Mouse (Mus musculus): ENCODE results near the gene Cbll1. TPM values are rescaled to one million over a fixed set of nuclear protein-coding genes. Genes with fewer than 3 reads are reported as not detected.

Gene Cbll1
- total RNA-seq (2021): 10 to 100 TPM; 23.7 to 27.1 TPM
- long read RNA-seq, experiment 1, transcript Cbll1-203 (6 exons, 3,900 nt): major isoform, 7 of 15 reads
- long read RNA-seq, experiment 1, partial matches to known transcripts: 1 of 15 reads
- long read RNA-seq, experiment 1, other reads (novel, unspliced or antisense): 5 of 15 reads
- long read RNA-seq, experiment 2, transcript Cbll1-203 (6 exons, 3,900 nt): major isoform, 9 of 16 reads
- long read RNA-seq, experiment 2, partial matches to known transcripts: 0 of 16 reads
- long read RNA-seq, experiment 2, other reads (novel, unspliced or antisense): 4 of 16 reads

DNA sequence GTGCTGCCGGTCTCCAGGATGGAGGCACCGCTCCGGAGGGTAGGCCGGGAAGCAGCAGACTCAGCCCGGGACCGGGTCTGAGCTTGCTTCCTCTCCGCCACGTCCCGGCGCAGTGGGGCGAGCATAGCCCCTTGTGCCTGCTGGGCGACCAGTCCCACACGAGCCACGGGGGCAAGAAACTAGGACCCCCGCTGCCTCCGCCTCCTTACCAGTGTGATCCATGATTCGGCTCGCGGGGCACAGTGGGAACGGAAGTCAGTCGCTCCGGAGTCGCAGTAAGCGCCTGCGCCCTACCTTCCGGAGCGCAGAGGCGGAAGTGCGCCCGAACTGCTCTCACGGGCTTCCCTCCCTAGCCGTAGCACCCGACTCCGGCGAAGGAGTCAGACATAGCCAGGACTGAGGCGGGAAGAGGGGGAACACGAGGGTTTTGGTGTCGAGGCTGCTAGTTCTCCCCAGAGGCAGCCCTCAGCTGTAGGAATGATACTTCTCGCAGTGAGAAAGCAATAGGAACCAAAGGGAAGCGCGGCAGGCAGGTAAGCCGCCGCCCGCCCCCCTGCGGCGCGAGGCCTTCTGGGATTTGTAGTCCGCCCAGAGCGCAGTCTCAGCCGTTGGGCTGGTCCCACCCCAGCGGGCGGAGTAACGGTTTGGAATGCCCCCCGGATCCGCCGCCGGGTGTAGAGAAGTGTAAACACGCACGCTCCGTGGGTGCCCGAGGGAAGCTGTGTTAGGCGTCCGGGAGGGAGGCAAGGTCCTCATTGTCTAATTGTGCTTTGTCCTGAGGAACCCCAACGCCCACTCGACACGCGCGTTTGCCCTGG lies at the start of gene Cbll1:
Cbll1 (minus strand) TSS at position 303 of the 818 bp plus-strand sequence.
- peak; percentile 95 to 96 for DNase-seq (ENCODE audit: low spot score in 2 of 2)
- no peak for TF ChIP-seq CTCF (conservative IDR thresholded peaks at IDR 0.05)
- Histone ChIP-seq H3K27ac (peak within 1 kb of the TSS; percentile 98), H3K4me3 (peak within 1 kb of the TSS; percentile 100)

DNA sequence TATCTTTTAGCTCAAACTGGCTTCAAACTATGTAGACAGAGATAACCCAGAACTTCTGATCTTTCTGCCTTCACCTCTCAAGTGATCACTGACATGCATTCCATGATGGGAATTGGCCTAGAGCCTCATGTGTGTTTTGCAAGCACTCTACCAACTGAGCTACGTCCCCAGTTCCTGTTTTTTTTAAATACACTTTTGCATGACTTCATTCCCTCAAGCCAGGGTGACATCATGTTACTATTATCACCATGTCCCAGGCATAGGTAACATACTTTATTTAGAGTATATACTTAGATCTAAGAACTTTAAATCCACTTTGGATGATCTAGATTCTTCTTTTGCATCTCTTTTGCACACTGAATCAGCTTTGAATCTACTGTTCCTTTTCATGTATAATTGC lies 46.6 kb upstream of the Cbll1 start:
- Histone ChIP-seq H3K4me3 (no peak overlapping the region), H3K27ac (no peak overlapping the region)
- TF ChIP-seq CTCF (conservative IDR thresholded peaks at IDR 0.05): no peak
- DNase-seq (ENCODE audit: low spot score in 2 of 2): no peak

DNA sequence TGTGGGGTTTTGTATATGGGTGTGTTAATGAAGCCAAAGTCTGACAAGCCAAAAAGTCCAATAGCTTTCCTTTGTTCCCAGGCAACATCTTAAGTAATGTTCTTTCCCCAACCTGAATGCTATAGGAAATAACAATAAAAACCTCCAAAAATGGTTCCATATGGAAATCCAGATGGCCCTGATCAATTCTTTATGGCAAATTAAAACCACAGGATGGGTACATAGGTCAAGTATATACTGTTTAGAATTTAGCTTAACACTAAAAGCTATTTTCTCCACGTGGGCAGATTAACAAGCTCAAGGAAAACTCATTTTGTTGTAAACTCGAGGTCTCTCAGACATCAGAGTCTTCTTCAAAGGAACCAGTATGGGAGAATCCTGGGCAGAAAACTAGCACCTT lies 45.8 kb upstream of the Cbll1 start:
- TF ChIP-seq CTCF (conservative IDR thresholded peaks at IDR 0.05): no peak
- no peak overlapping the region for H3K27ac ChIP-seq
- H3K4me3 ChIP-seq: no peak overlapping the region
- DNase-seq (ENCODE audit: low spot score in 2 of 2): no peak

DNA sequence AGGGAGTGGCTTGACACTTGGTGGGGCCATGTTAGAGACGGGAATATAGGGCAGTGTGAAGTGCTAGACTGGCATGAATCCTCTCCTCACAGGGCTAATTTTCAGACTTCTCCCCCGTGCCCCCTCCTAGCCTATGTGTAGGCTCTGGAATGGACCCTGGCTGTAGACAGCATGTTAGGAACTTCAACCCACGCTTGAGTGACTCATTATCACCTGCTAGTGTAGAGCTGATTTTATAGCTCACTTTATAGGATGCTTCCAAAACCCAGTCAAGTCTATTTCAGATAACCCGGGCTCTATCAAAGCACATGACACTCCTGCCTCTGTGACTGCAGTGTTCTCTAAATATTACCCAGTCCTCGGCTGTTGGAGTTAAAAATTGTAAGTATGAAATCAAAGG lies 42.1 kb upstream of the Cbll1 start:
- Histone ChIP-seq H3K27ac (no peak overlapping the region), H3K4me3 (no peak overlapping the region)
- no peak for DNase-seq (ENCODE audit: low spot score in 2 of 2)
- TF ChIP-seq CTCF (conservative IDR thresholded peaks at IDR 0.05): no peak

DNA sequence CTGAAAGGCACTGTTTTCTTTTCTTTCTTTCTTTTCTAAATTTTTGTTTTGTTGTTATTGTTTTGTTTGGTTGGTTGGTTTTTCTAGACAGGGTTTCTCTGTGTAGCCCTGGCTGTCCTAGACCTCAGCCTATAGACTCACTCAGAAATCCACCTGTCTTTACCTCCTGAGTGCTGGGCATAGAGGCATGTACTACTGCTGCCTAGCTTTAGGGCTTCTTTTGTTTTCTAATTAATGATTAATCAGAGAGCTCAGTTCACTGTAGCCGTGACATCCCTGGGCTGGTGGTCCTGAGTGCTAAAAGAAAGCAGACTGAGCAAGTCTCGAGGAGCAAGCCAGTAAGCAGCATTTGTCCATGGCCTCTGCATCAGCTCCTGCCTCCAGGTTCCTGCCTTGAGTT lies 40.4 kb upstream of the Cbll1 start:
- no peak overlapping the region for H3K27ac ChIP-seq
- DNase-seq (ENCODE audit: low spot score in 2 of 2): no peak
- no peak overlapping the region for H3K4me3 ChIP-seq
- no peak for TF ChIP-seq CTCF (conservative IDR thresholded peaks at IDR 0.05)

DNA sequence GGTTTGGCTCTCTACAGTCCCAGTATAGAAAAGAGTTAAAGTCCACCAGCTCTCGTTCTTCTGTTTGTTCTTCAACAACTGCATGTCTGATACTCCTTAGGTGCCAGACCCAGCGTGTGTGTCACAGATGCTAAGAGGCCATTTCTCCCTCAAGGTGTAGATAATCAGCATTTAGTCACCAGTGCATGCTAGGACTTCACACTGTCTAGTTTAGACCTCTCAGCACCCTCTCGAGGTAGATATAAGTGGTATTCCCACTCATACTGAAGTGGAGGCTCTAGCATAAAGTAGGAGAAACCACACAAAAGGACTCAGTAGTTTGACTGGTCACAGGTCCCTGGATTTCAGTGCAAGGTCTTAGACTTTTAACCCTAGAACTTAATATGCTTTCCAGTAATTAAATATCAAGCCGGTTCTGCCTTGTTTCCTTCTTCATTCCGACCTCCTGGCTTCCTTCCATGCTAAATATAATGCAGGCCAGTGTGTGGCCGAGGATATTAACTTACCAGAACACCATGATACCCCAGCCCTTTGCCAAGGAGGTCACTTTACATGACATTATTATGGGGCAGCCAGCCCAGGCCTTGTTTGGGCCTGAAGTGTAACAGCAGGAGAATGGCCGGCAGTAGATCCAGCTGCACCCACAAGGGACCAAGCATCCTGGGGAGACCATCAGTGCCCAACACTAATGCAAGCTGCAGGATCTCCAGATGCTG lies 38.3 kb upstream of the Cbll1 start:
- no peak for TF ChIP-seq CTCF (conservative IDR thresholded peaks at IDR 0.05)
- no peak overlapping the region for H3K27ac ChIP-seq
- no peak for DNase-seq (ENCODE audit: low spot score in 2 of 2)
- H3K4me3 ChIP-seq: no peak overlapping the region

DNA sequence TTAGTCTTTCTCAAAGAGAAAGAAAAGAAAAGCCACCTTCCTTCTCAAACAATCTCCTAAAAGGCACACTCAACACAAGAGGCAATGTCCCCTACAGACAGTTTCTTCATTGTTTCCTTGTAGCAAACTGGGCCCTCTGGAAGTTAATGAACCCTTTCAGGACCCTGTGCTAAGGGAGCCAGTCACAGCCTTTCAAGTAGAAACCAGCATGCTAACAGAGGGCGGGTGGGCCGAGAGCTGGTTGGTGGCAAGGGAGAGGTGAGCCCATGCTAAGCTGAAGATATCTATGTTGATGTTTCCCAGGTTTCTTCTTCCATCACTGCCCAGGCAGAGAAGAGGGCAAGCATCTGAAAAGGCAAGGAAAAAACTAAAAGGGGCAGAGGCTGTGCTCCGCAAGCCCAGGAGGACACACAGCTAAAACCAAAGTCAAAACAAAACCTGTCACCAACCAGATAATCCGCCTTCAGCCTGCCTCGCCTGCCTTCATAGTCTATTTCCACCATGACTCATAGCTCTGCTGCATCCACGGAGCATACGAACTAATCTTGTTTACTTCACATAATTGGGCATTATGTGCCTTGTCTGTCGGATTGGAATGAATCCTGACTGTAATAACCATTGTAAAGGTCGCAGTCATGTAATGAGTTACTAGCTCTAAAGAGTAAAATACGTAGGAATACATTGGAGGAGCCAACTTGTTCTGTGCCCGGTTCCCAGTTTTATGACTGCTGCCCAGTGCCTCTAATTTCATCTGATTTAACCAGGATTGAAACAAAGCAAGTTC lies 34.8 kb upstream of the Cbll1 start:
- Histone ChIP-seq H3K4me3 (no peak overlapping the region), H3K27ac (peak overlapping the region; percentile 91)
- DNase-seq (ENCODE audit: low spot score in 2 of 2): peak in 1 of 2 experiments; percentile 24
- no peak for TF ChIP-seq CTCF (conservative IDR thresholded peaks at IDR 0.05)

DNA sequence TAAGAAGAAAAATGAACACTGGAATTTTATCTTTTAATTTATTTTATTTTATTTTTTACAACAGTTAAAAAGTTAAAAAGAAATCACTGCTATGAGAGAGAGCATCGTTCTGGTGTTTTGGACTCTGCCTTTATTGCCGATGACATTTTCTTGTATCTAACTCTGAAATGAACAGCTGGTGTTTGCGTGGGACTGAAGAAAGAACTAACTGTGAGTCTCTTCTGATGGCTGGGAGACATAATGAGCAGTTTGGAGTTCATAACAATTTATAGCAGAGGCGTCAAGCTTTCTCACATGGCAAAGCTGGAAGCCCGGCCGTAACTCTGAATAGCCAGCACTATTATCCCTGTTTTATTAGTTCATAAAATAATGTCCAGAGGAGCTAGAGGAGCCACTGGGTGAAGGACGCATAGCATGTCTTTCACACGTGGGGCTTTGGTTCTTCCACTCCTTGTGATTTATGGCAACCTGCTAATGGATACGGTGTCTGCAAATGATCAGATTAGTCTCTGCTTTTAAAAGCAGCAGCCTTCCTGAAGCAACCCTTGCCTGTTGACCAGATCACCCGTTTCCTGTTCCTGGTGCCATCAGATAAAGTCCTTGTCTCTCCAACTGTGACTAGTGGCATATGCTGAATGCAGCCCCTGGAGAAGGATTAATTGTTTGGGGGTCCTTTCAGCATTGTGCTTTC lies 33.9 kb upstream of the Cbll1 start:
- TF ChIP-seq CTCF (conservative IDR thresholded peaks at IDR 0.05): no peak
- DNase-seq (ENCODE audit: low spot score in 2 of 2): peak; percentile 36 to 66

DNA sequence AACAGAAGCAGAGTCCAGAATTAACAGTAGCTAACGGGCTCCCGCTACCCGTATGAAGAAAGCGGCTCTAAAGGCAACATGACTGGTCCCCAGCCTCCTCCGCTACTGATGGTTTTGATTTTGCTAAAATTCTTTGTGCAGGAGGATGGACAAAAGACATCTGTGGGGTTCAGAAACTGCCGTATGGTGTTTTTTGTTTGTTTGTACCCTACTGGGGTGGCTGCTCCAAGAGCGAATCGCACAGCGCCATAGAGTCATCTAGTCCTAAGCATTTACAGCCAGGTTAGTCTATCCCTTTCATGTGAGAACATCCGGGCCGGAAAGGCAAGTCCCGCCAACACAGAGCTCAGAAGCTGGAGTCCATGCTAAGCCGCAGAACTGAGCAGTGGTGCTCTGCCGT lies 32.6 kb upstream of the Cbll1 start:
- Histone ChIP-seq H3K4me3 (no peak overlapping the region), H3K27ac (peak overlapping the region; percentile 91)
- peak in 1 of 2 experiments; percentile 25 for DNase-seq (ENCODE audit: low spot score in 2 of 2)
- no peak for TF ChIP-seq CTCF (conservative IDR thresholded peaks at IDR 0.05)

More for the DNA sequence above, 33.9 kb upstream of the Cbll1 start:
- H3K4me3 ChIP-seq: no peak overlapping the region
- H3K27ac ChIP-seq: peak overlapping the region; percentile 91

DNA sequence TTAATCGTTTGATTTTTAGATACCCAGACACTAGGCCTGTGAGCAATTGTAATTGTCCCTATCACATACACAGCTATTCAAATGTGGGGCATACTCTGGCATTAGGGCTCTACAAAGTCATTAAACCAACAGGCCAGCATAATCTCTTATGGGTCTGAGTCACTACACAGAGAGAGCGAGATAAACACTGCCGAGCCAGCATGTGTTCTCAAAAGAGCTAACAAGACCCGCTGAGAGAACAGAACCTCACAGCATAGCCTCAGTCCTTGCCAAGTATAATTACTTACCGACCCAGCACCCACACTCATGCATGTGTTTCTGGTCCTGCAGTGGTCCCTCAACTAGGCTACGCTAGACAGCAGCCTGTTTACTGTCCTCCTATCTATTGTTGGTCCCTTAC lies 28.0 kb upstream of the Cbll1 start:
- no peak for TF ChIP-seq CTCF (conservative IDR thresholded peaks at IDR 0.05)
- no peak for DNase-seq (ENCODE audit: low spot score in 2 of 2)
- H3K4me3 ChIP-seq: no peak overlapping the region
- H3K27ac ChIP-seq: no peak overlapping the region

DNA sequence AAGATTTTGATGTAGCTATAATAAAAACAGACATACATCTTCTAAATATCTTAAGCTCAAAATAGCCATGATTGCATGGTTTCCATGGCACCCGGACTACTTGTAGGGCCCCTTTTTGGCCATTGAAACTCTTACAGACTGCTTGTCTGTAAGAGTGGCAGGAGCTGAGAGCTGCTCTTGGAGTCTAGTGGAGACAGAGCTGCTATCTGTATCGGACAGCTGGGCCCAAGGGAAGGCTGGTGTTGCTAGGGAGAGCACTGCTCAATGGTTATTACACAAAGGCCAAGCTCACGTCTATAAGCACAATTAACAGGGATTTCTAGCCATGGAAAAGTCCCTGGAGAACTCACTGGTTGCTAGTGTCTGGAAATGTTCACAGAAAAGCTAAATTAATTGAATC lies 22.0 kb upstream of the Cbll1 start:
- no peak overlapping the region for H3K27ac ChIP-seq
- TF ChIP-seq CTCF (conservative IDR thresholded peaks at IDR 0.05): no peak
- DNase-seq (ENCODE audit: low spot score in 2 of 2): no peak
- no peak overlapping the region for H3K4me3 ChIP-seq

DNA sequence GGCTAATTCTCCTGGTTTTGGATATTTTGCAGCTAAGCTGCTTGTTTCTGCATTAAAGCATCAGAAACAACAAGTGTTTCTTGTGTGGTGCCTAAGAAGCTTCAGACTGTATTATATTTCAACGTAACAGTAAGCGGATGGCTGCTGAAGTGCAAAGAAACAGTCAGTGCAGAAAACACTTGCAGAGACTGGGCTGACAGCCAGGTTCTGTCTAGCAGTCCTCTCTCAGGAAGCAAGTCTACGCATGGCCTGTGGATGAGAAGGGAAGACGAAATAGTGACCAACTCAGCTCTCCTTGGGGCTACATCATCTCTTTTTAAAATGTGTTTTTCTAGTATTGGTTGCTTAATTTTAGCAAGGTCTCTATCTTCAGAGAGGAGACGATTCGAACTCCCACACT lies 20.7 kb upstream of the Cbll1 start:
- Histone ChIP-seq H3K4me3 (no peak overlapping the region), H3K27ac (0 out of 2 replicates have a peak overlapping the region, but pooled peaks have one; percentile 23)
- peak in 1 of 2 experiments; percentile 27 for DNase-seq (ENCODE audit: low spot score in 2 of 2)
- no peak for TF ChIP-seq CTCF (conservative IDR thresholded peaks at IDR 0.05)

Data from layer of hippocampus, adult 2 months (tissue).